Comparison of ENCODE assay signal across 15 mouse cellular contexts in genomic region chr11:90326836-90327235, GRCm38 (mm10).
DNase-seq lines count a peak whose midpoint lies in the region; ATAC-seq lines count a peak whose summit lies in the region.
"Had no signal": no experiment of that assay in that cellular context is flagged by ENCODE, and none has a peak within 500 bp of the region (broad histone marks: within the 10 kb centered on the region; RNA-seq: fewer than 3 reads in every experiment).

No protein-coding gene starts in this region.

- no peaks in the 10 kb centered on the region for H3K27me3 ChIP-seq in embryonic facial prominence, embryonic 15.5 days
- H3K27me3 ChIP-seq: hindbrain, embryonic 12.5 days had no signal

- intact Hi-C loops in left cerebral cortex, postnatal 4 days (cut with DNase I), result no loop called here
- intact Hi-C loops in heart, postnatal 14 days (cut with DNase I), result no loop called here
- intact Hi-C loops in left cerebral cortex, postnatal 14 days (cut with DNase I), result no loop called here

- ATAC-seq in embryonic facial prominence, embryonic 15.5 days (ENCODE audit: insufficient number of reproducible peaks, low FRiP score, low TSS enrichment, low read depth), result no peak
- ATAC-seq: forebrain, embryonic 14.5 days had no signal

- H3K4me1 ChIP-seq in embryonic facial prominence, embryonic 15.5 days, result 0 out of 2 replicates have a peak, but pooled peaks cover 6% of the 10 kb centered on the region
- H3K4me1 ChIP-seq: hindbrain, embryonic 12.5 days had no signal

- H3K4me3 ChIP-seq in embryonic facial prominence, embryonic 15.5 days (replicated peaks), result no peak overlapping the region
- H3K4me3 ChIP-seq: hindbrain, embryonic 12.5 days had no signal

- no peaks in the 10 kb centered on the region for H3K9me3 ChIP-seq in embryonic facial prominence, embryonic 15.5 days (replicated peaks)
- H3K9me3 ChIP-seq: G1E; hindbrain, embryonic 12.5 days had no signal

- H3K9ac ChIP-seq in embryonic facial prominence, embryonic 15.5 days, result no peak overlapping the region
- H3K9ac ChIP-seq: hindbrain, embryonic 12.5 days had no signal

- WGBS in embryonic facial prominence, embryonic 15.5 days, result 53% methylated on average over 1 of the region's 1 CpGs

- DNase-seq in left cerebral cortex, postnatal 4 days, result peak; percentile 11
- DNase-seq in left cerebral cortex, adult 9 months (ENCODE audit: low spot score in 2 of 2), result no peak
- peak; percentile 22 for DNase-seq in gastrocnemius, postnatal 10 days
- peak; percentile 57 to 74 for DNase-seq in heart, postnatal 14 days
- DNase-seq in yolk sac, embryonic 10.5 days (ENCODE audit: low spot score), result no peak
- DNase-seq in cerebellum, adult 18-20 months, result no peak
- DNase-seq in left cerebral cortex, postnatal 14 days (ENCODE audit: low spot score in 2 of 2), result no peak
- DNase-seq: adrenal gland, adult 8-10 months; cerebellum, adult 11-12 months; spleen, adult 18-20 months had no signal

- no peaks in the 10 kb centered on the region for H3K36me3 ChIP-seq in embryonic facial prominence, embryonic 15.5 days
- H3K36me3 ChIP-seq: G1E; hindbrain, embryonic 12.5 days had no signal

- H3K27ac ChIP-seq in embryonic facial prominence, embryonic 15.5 days (replicated peaks), result peak overlapping the region; percentile 71
- H3K27ac ChIP-seq: hindbrain, embryonic 12.5 days; kidney, postnatal 0 days had no signal

- H3K4me2 ChIP-seq in embryonic facial prominence, embryonic 15.5 days (replicated peaks), result no peak overlapping the region
- H3K4me2 ChIP-seq: hindbrain, embryonic 12.5 days had no signal

Comparison
In these comparisons a context has a peak if more than half of its experiments do, and no peak if none do; other contexts are left out.
1. DNase-seq: peak in left cerebral cortex, postnatal 4 days (single experiment), gastrocnemius, postnatal 10 days (single experiment) and heart, postnatal 14 days (2 of 2); none in left cerebral cortex, adult 9 months (0 of 2), yolk sac, embryonic 10.5 days (single experiment), cerebellum, adult 18-20 months (0 of 2) and left cerebral cortex, postnatal 14 days (0 of 2).